Mouse (Mus musculus) spleen, adult 18-20 months (tissue): ENCODE measurements around the gene B3galt1.

Experiments
- DNase-seq, 2 experiments: peaks; one replicate each; pipeline ENCODE4 v3.0.0; 2022; ENCODE audit warnings: mixed read lengths in 2 of 2

Gene B3galt1

DNA sequence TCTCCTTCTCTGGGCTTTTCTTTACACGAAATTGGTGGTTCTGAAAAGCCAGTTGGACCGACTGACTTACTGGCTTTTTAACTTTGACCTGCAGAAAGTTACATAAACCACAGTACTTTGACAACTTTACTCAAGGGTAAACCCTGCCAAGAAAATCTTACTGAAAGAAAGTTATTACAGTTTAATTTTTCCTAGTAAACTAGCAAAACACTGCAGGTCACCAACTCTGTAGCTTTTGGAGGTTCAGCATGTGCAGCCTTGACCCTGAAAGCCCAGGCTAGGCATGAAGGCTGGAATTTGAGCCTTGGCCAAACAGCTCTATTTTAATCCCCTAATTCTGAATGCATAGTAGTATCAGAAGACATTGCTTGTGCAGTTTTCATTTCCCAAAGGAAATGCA lies 391.9 kb downstream of the B3galt1 start:
- no peak for DNase-seq

DNA sequence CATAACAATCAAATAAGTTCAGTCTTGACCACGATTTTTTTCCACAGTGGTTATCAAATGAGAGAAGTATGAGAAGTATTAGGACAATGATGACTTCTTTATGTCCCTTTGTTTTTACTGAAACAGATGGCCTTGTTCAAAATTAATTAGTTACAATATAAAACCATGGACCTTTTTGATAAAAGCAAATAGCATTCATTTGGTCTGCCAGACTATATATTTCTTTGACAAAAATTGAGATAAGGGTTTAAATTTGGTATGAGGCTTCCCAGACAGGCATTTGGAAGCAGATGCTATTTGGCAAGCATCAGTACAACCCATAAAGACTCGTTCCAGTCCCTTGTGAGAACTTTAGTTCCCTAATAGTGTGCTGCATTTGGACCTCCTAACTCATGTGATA lies 395.0 kb downstream of the B3galt1 start:
- DNase-seq = no peak

DNA sequence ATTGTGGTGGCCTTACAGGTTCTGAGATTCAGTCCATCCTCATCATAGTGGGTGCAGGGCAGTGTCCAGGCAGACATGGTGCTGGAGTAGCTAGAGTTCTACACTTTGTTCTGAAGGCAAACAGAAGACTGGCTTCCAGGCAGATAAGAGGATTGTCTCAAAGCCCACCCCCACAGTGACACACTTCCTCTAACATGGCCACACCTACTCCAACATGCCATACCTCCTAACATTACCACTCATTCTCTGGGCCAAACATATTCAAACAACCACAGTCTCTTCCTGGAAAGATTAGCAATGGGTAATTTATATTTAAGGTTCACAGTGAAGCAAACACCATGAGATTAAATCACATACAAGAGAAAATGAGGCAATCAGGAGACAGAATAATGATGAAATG lies 403.1 kb downstream of the B3galt1 start:
- DNase-seq = no peak

DNA sequence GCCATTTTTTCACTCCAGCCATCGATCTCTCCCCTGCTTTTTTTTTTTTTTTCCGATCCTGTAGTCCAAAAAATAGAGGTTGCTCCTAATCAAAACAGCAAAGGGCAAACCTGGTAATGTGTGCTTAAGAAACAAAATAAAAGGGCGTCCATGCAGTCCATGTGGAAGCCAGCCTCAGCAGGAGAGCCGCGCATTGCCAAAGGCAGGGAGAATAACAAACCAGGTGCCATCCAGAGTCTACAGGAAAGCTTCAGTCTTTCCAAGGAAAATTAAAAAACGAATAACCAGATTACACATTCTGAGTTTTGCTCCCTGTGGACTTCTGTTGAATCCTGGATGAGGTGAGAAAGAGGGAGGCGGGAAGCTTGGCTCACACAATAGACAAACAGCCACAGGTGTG lies 405.4 kb downstream of the B3galt1 start:
- no peak for DNase-seq

DNA sequence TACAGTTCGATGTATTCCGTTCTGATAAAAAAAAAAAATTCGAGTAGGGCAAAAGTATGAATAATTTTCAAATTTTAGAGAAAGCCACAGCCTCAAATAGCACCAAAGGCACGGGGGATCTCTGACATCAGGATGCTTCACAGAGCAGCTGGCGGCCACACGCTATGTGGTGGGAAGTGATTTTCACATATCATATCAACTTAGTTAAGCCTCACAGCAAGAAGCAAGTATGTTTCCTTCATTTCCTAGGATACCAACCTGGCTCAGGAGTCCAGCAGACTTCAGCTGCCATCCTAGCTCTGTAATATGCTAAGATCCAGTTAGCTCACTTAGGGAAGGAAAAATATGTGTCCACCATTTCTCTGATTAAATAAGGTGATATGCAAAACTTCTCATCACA lies 405.9 kb downstream of the B3galt1 start:
- DNase-seq = no peak

DNA sequence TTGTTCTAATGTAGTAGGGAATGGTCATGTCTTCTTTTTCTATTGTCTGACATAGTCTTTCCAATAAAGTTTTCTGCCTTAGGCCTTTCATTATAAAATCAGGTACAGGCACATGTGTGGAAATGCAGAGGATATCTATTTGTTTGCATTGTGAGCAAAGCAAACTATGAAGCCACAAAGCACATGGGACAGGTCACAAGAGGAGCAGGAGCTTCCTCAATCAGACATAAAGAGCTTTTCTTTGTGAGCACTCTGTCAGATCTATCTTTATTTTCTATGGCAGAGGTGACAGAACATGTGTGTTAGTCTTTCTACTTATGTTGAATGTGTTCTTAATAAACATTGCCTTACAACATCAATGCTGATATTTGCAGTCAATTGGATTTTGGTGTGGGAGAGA lies 410.1 kb downstream of the B3galt1 start:
- DNase-seq = no peak

DNA sequence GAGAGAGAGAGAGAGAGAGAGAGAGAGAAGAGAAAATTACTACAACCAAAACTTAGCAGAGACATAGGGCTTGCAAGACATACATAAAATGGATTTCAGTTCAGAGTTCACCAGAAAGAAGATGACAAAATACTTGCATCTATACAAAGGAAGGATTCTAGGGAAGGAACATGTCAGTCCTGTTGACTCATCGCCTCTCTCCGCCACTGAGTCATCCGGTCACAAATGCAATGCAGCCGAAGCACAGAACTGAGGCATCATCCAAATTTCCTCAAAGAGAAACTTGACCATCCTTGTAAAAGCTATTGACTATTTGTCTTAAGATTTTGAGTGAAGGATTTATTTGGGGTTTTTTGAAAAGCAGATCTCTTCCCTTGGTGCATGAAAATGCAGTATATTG lies 410.8 kb downstream of the B3galt1 start:
- DNase-seq = no peak

DNA sequence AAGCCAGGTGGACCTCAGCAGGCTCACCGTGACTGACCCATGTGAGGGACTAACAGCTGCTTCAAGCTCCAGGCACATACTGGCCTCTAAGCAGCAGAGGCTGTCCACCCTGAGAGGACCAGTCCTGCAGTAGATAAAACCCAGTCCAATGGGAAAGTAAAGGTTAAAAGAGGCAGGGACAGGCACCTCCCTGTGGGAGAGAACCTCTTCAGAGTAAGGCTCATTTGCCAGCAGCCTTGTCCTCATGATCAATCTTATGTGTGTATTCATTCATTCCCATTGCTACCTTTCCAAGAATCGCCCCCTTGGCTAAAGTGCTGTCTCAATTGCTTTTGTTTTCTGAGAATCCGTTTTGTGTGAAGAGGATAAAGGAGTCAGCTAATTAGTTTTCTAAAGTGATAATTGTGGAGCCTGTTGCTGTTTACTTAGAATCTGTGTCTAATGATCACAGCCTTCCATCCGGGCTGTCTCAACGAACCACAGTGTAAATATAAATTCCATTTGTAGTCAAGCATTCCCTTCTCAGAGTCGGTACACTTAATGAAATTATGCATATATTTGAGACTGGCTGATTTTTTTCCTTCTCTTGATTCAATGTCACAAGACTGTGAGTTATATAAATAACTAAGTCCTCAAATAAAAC lies 412.1 kb downstream of the B3galt1 start:
- no peak for DNase-seq

DNA sequence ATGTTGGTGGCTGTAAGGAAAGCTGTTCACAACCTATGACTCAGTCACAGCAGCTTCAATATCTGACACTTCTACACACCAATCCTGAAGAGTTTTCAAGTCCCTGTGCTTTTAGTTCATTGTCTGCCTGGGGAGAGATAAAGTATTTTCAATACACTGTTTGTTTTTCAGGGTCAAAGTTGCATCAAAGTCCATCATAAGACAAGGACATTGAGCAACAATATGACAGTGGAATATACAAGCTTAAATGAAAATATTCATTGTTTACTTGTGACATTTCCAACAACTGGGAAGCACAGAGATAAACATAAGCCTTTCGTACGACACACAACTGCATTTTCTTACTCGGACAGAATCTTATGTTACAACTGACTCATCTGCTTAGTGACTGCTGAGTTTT lies 417.9 kb downstream of the B3galt1 start:
- DNase-seq = no peak

DNA sequence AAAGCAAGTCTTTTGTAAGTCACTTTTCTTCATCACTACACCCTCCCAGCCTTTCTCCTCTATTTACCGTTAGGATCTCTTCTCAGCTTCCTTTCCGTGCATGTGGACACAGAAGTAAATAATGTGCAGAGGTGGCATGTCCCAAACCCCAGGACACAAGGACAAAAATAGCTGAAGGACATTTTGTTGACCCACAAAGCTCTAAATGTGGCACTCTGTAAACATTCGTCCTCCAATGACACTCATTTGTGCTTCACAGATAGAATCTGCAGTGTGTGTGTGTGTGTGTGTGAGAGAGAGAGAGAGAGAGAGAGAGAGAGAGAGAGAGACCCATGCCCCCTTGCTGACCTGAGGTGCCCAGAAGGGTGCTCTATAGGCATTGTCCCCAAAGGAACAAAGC lies 419.5 kb downstream of the B3galt1 start:
- no peak for DNase-seq

DNA sequence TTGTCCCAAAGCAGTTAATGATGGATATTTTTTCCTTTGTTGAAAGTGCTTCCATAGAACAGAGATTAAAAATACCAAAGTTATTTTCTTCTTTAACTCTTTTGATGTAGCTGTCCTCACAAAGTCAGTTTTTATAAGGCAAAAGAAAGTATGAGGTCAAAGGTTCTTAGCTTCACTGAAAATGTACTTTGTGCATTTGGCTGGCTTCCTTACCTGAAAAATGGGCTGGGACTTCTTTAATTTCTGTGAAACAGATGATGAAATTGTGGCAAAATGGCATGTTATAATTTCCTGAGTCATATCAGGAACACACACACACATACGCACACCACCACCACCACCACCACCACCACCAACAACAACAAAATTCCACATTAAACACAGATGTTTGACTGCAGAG lies 427.8 kb downstream of the B3galt1 start:
- DNase-seq = no peak

DNA sequence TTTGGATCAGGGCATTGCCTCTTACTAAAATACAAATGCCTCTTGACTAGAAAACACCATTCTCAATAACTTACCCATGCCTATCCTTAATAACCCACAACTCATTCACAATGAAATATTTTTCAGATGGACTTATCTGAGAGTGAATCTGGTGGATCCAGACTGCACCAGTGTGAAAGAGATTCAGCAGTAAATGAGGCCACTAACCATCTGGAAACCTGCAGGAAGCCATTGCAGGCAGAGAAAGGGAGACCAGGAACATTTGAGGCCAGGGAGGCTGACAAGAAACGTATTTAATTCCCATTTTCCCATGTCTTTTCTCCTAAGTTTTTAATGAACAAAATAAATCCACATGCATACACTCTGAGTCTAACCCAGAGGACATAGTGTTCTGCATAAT lies 437.4 kb downstream of the B3galt1 start:
- no peak for DNase-seq

DNA sequence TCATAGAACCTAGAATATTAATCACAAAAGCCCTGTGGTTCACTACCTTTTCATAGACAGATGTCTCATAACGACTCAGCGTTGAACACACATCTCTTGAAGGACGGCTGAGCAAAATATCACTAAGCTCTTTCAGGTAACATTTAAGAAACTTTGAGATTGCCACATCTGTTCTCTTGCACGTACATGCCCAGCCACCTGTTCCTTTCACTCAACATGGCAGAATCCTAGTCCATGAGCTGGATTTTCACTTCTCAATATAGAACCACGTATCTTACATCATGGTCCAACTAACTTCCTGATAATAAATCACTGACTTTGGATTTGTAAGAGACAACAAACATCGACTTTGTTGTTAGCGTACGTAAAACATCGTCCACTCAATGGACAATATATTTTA lies 439.5 kb downstream of the B3galt1 start:
- no peak for DNase-seq

DNA sequence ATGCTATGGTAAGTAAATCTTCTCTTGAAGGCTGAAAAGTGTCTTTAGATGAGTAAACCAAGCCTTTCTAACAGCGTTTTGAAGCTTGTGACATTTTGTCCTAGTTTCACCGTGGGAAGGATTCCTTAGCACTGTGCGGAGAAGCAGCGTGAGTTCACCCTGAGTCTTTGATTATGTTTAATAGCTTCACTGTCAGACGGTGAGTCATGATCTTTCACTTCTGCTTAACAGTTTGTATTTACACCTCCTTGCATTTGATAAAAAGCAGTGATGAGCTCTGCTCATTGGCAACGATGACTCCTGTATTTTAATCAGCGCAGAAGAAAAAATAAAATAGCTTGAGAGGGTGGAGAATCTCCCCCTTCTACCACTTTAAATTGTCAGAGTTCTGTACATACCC lies 440.0 kb downstream of the B3galt1 start:
- DNase-seq = no peak

DNA sequence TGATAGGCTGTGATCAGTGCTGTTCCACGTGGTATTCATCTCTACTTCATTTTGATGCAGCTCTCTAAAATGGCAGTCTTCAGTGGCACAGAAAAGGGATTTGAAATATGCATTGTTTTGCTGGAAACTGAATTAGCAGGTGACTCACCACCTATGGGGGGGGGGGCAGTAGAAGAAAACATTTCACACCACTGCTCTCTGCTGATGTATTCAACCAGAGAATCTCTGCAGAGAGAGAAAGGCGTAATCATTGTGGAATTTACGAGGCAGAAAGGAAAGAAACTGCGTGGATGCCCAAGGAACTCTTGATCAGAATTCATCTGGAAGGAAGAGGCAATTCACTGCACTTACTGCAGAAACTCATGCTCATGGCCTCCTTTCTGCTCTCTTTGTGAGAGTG lies 445.7 kb downstream of the B3galt1 start:
- DNase-seq = no peak

DNA sequence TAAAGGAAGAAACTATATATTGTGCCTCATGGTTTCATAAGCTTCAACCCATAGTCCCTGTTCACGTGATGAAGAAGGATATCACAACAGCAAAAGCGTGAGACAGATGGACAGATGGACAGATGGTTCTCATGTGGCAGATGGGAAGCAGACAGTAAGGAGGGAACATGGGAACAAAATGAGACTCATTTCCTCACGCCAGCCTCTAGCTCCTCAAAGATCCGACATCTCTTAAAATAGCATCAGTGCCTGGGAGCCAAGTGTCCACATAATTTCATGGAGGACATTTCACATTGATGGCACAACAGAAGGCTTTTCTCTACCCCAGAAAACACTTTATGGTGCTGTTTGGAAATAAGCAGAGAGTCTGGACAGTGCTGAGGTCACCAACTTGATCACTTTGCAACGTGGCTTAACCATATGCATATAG lies 454.6 kb downstream of the B3galt1 start:
- no peak for DNase-seq

DNA sequence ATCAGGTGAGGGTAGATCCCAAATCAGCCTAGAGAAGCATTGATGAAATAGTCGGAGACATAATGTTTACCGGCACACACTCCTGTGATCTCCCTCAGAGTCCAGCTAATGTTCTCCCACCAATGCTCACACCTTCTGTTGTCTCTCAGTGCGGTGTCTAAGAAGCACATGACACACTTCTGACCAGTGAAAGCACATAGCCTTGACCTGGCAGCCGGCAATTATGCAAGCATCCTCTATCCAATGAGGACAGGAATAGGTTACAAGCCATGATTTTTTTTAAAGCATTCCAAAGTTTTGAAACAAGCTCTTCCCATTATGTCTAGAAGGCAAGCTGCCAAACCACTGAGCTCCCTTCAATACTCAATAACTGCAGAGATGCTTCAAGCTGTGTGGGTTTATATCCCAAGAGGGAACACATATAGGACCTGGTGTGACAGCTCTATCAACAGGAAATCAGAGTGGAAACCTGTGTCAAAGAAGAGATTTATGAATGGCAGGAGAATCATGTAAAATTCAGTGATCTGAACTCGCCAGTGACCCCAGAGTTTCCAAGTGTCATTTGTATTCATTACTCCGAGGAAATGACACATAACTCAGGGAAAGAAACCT lies 456.0 kb downstream of the B3galt1 start:
- DNase-seq = no peak

DNA sequence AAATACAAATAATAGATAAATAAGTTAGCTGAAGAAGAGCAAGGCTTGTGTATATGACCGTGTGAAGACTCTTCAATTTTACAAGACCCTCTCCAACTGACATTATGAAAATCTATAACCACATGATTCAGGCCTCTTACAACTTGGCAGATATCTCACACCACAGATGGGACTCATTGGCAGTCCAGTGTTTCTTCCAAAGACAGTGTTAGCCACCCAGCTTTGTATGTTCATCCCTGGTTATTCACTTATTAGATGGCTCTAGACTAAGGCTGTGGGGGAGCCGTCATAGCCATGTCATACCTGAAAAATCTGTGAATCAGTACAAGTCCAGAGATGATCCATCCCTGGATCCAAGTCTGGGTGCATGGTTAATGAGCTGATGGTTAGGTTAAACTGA lies 463.1 kb downstream of the B3galt1 start:
- DNase-seq = no peak

DNA sequence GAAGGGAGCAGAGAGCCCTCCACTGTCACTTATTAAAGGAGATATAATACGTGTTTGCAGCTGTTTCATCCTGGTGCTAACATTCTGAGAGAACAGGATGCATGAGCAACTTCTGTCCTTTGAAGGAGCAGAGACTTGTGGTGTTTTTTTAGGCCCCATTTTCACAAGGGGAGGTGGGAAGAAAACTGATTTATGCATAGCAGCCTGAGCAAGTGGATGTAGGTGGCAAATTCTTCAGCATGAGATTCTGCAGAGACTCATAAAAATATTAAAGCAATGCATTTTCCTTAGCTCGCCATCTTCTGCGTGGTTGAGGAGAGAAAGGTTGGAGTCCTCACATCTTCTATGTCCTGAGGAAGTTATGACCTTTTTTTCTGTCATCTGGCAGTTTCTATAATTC lies 469.0 kb downstream of the B3galt1 start:
- DNase-seq = no peak

DNA sequence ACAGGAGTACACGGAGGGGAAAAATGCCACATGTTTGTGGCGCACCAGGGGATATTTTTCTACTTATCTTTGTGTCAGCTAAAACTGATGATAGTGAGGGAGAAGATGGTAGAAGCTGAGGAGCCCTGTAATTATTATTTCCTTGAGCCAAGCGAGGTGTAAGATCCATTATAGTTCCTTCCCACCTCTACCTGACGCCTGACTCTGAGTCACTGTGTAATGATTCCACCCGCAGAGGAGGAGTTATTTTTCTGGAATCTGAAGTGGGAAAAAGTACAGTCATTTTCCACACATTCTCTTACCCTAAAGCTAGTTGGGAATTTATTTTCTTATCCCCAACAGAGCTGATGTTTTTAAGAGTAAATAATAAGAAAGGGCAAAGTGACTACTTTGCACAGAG lies 475.1 kb downstream of the B3galt1 start:
- DNase-seq = no peak

DNA sequence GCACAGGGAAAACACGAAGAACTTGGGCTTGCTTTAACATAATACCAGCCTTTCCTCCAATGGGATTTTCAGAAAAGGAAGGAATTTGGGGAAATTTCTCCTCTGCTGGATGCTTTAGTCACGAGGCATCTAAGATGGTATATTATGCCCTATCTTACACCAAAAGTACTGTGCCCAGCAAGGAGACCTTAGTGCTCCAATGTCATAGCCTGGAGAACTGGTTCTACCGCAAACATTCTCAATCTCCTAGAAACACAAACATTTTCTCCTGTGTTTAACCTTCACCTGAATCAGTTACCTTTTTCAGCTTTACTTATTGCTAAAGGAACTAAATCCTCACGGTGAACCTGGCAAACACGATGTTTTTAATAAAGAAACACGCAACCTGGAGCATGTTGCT lies 486.8 kb downstream of the B3galt1 start:
- no peak for DNase-seq

DNA sequence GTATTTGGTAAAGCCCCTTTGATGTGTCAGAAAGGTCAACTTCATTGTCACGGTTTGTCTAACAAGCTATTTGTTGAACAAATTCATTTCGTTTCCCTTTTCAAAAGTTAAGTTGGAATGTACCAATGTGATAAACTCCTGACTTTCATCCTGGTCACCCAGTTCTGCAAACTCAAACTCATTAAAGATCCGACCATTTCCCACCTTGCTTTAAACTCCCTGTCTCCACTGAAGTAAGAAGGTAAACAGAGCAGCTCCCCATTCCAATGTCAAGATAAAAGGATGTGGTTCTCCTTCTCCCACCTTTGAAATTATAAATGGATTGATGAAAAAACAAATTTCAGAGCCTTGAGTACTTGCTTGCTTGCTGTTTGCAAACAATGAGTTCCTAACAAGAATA lies 487.6 kb downstream of the B3galt1 start:
- DNase-seq = no peak

DNA sequence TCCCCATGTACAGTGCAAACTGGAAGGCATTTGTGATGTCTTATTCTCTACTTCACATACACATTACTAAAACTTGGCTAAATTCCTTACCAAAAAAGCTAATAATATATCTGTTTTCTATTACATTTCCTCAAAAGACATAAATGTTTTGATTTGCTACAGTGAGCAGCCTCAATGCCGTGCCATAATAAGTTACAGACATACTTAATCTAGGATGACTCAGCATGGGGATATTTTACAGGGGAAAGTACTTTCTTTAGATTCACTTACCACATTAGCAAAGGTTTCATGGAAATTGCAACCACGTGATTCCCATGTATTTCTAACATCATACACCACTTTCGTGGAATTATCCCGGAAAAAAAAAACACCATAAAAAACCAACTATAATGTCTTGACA lies 495.7 kb downstream of the B3galt1 start:
- no peak for DNase-seq

DNA sequence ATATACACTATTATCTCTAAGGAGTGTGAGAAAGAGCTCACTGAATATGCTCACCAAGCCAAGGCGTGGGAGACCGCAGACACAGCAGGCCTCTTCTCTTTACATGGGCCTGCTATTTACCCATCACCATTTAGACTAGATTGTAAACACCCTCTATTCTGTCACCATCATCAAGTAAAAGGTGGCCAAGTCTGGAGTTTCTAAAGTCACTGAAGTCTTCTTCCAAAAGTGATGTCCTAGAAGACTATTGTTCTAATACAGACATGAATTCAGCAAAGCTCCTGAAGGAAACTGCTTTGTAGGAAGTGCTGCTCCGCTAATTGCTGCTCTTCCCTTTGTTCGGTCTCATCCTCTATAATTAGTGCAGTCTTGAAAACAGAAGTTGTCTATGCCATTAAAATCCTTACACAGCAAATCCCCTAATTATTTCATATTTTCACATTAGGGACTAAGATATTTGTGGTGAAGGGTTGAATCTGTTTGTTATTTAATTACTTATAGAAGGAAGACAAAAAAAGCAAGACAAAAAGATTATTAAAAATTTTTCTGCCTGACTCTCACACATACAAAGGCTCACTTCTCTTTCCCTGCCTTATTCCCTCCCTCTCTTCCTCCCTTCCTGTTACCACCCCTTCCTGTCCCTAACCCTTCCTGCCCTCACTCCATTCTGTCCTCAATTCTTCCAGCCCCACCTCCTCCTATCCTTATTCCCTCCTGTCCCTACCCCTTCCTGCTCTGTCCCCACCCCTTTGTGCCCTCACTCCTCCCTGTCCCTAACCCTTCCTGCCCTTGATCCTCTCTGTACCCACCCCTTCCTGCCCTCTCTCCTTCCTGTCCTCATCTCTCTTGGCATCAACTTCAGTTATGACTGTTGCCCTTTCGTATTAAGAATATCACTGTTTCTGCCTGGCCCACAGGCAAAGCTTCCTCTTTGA lies 514.0 kb downstream of the B3galt1 start:
- no peak for DNase-seq
